Mouse (Mus musculus): Measurements from ENCODE around the gene Trpc7. TPM values are rescaled to one million over a fixed set of nuclear protein-coding genes. Genes with fewer than 3 reads are reported as not detected.
A peak's percentile ranks its signal among the peaks of the same experiment; 100 is the strongest.

The Trpc7 gene
- 3.1 and 4.9 TPM in 2 replicates for polyA plus RNA-seq (2014; fragmentation: Nextera tagmentation; extraction: Ambion mirVana)

DNA sequence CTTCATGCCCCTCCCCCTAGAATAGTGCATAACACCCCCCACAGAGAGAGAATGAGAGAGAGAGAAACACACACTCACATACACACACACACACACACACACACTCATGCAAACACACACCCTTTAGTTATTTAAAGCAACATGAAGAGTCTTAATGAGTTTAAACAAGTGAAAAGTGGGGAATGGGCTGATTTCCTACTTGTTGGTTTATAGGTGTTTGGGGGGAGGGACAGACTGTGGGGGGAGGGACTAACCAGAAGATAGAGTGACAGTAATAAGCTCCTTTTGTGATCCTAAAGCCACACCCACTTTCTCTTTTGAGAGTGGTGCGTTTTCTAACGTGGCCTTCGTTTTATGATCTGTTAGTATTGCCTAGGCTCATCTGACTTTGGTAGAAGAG is at the start of gene Trpc7:
Gene Trpc7 (minus strand): TSS at position 101 of the 400 bp plus-strand sequence.
- H3K27me3 ChIP-seq (ENCODE audit: control insufficient read depth, insufficient read depth, low read length) = no peaks in the 10 kb centered on the region
- no peaks in the 10 kb centered on the region for H3K4me1 ChIP-seq (ENCODE audit: control insufficient read depth, insufficient read depth, low read length)
- peak within 1 kb of the TSS; percentile 28; the same call in 1 of the 2 replicates for H3K9ac ChIP-seq (replicated peaks; ENCODE audit: low read depth, low read length)
- peak within 1 kb of the TSS; percentile 29 for H3K4me3 ChIP-seq (ENCODE audit: low read depth, low read length)
- peak within 1 kb of the TSS; percentile 46 for H3K4me2 ChIP-seq (ENCODE audit: low read depth, low read length)
- H3K27ac ChIP-seq (ENCODE audit: low read depth, low read length) = no peak within 1 kb of the TSS
- WGBS = 54% methylated on average over 3 of the region's 3 CpGs
- H3K9me3 ChIP-seq (ENCODE audit: control insufficient read depth, low read length) = no peaks in the 10 kb centered on the region
- H3K36me3 ChIP-seq (ENCODE audit: control insufficient read depth, insufficient read depth, low read length) = no peaks in the 10 kb centered on the region
- no peak for ATAC-seq (ENCODE audit: low read depth)

DNA sequence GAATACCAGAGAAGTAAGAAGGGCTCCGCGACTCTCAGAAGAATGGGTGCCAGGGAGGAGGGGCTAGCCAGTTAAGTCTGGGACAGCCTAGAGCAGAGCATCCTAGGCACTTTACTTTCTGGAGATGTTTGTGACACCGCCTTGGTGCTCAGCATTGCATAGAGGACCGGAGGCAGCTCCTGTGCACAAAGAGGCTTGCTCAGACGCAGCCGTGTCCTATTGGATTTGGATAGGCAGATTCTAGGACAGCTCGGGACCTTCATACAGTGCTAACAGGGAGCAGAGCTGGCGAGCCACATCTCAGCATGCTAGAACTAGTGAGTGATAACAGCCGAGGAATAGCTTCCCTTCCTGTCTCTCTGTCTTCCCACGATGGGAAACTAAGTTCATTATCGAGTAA is 43.5 kb upstream of the Trpc7 start:
- 87% methylated on average over 11 of the region's 11 CpGs for WGBS
- no peak for ATAC-seq (ENCODE audit: low read depth)
- no peak overlapping the region for H3K9ac ChIP-seq (replicated peaks; ENCODE audit: low read depth, low read length)

DNA sequence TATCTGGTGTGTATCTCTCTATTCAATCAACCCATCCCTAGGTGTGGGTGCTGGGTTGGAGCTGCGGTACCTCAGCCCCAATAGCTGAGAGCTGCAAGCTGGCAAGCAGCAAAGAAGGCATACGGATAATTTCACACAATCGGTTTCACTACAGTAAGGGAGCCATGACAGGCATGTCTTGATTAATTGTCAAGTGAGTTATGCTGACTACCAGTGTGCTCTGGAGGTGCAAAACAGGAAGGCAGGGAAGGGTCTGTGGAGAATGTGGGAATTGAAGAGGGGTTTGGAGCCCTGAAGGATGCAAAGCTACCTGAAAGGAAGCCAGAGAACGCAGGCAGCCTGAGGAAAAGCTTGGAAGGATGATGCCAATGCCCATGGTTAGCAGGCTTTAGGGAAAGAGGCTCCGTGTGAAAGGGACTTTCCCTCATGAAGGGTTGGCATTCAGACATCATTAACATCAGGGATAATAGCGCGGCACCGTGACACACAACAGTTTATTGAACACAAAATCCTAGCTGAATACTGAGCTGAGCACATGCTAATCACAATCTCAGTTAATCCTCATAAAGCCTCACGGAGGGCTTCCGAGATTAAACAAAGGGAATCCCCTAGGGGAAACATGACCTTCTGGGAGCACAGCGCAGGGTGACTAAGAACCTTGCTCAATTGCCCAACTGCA is 38.2 kb upstream of the Trpc7 start:
- ATAC-seq (ENCODE audit: low read depth) = no peak
- WGBS = 56% methylated on average over 11 of the region's 11 CpGs
- no peaks in the 10 kb centered on the region for H3K36me3 ChIP-seq (ENCODE audit: control insufficient read depth, insufficient read depth, low read length)

More for the DNA sequence above, 43.5 kb upstream of the Trpc7 start:
- Histone ChIP-seq H3K4me1 (ENCODE audit: control insufficient read depth, insufficient read depth, low read length) (no peaks in the 10 kb centered on the region), H3K4me2 (ENCODE audit: low read depth, low read length) (no peak overlapping the region), H3K36me3 (ENCODE audit: control insufficient read depth, insufficient read depth, low read length) (no peaks in the 10 kb centered on the region), H3K9me3 (ENCODE audit: control insufficient read depth, low read length) (no peaks in the 10 kb centered on the region), H3K27ac (ENCODE audit: low read depth, low read length) (no peak overlapping the region), H3K4me3 (ENCODE audit: low read depth, low read length) (no peak overlapping the region), H3K27me3 (ENCODE audit: control insufficient read depth, insufficient read depth, low read length) (no peaks in the 10 kb centered on the region)

DNA sequence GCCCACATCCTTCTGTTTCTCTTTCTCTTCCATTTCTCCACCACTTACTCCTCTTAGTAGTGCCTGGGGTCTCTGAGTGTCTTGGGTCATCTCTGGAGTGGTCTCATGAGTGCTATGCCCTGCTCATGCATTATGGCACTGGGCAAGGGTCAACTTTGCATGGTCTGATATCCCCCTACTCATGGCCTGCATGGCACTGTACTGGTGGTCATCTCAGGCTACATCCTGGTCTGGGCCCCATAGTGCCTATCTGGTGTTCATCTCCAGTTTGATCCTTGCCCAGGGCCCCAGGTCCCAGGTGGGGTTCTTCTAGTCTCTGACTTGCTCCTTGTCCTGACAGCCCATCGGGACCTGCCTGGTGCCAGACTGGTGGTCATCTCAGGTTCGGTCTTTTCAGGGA is 34.6 kb upstream of the Trpc7 start:
- H3K27ac ChIP-seq (ENCODE audit: low read depth, low read length) = no peak overlapping the region
- H3K27me3 ChIP-seq (ENCODE audit: control insufficient read depth, insufficient read depth, low read length) = no peaks in the 10 kb centered on the region
- WGBS = 98% methylated on average over 2 of the region's 2 CpGs
- H3K4me3 ChIP-seq (ENCODE audit: low read depth, low read length) = no peak overlapping the region
- no peaks in the 10 kb centered on the region for H3K4me1 ChIP-seq (ENCODE audit: control insufficient read depth, insufficient read depth, low read length)
- H3K36me3 ChIP-seq (ENCODE audit: control insufficient read depth, insufficient read depth, low read length) = no peaks in the 10 kb centered on the region
- no peak for ATAC-seq (ENCODE audit: low read depth)
- no peak overlapping the region for H3K9ac ChIP-seq (replicated peaks; ENCODE audit: low read depth, low read length)
- no peaks in the 10 kb centered on the region for H3K9me3 ChIP-seq (ENCODE audit: control insufficient read depth, low read length)
- no peak overlapping the region for H3K4me2 ChIP-seq (ENCODE audit: low read depth, low read length)

More for the DNA sequence above, 38.2 kb upstream of the Trpc7 start:
- Histone ChIP-seq H3K9ac (replicated peaks; ENCODE audit: low read depth, low read length) (no peak overlapping the region), H3K27ac (ENCODE audit: low read depth, low read length) (no peak overlapping the region), H3K4me3 (ENCODE audit: low read depth, low read length) (no peak overlapping the region), H3K4me2 (ENCODE audit: low read depth, low read length) (no peak overlapping the region), H3K9me3 (ENCODE audit: control insufficient read depth, low read length) (no peaks in the 10 kb centered on the region), H3K4me1 (ENCODE audit: control insufficient read depth, insufficient read depth, low read length) (no peaks in the 10 kb centered on the region), H3K27me3 (ENCODE audit: control insufficient read depth, insufficient read depth, low read length) (no peaks in the 10 kb centered on the region)

DNA sequence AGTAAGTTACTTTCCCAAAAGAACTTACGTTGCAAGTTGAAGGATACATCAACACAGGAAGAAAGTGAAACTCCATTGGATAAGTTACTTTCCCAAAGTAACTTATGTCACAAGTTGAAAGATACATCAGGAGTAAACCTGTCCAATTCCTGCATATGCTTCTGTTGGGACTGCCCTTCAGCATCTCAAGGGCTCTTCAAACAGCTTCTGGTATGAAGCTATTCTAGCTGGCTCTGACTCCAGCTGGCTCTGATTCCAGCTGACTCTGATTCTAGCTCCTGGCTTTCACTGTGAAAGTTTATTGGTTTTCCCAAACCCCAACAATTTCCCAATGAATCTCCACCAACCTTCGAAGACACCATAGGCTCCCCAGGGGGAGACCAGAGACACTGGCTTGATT is 27.2 kb upstream of the Trpc7 start:
- Histone ChIP-seq H3K9ac (replicated peaks; ENCODE audit: low read depth, low read length) (no peak overlapping the region), H3K4me3 (ENCODE audit: low read depth, low read length) (no peak overlapping the region), H3K4me1 (ENCODE audit: control insufficient read depth, insufficient read depth, low read length) (no peaks in the 10 kb centered on the region), H3K36me3 (ENCODE audit: control insufficient read depth, insufficient read depth, low read length) (no peaks in the 10 kb centered on the region), H3K9me3 (ENCODE audit: control insufficient read depth, low read length) (no peaks in the 10 kb centered on the region), H3K27ac (ENCODE audit: low read depth, low read length) (no peak overlapping the region), H3K4me2 (ENCODE audit: low read depth, low read length) (no peak overlapping the region), H3K27me3 (ENCODE audit: control insufficient read depth, insufficient read depth, low read length) (no peaks in the 10 kb centered on the region)
- ATAC-seq (ENCODE audit: low read depth) = no peak
- 81% methylated on average over 2 of the region's 2 CpGs for WGBS

DNA sequence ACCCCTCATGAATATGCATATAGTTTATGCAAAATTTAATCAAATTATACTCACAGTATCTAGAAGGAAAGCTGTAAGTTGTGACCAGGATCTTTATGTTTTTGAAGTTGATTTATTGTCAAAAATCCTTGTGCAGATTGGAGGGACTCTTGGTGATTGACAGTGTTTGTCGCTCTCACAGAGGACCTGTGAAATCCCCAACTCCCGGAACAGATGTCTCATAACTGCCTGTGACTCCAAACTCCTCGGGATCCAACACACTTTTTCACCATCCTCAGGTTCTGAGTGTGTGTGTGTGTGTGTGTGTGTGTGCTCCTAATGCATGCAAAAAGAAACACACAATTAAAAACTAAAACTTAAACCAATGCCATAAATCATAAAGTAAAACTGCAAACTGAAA is 25.5 kb upstream of the Trpc7 start:
- 68% methylated on average over 3 of the region's 3 CpGs for WGBS
- no peaks in the 10 kb centered on the region for H3K36me3 ChIP-seq (ENCODE audit: control insufficient read depth, insufficient read depth, low read length)

DNA sequence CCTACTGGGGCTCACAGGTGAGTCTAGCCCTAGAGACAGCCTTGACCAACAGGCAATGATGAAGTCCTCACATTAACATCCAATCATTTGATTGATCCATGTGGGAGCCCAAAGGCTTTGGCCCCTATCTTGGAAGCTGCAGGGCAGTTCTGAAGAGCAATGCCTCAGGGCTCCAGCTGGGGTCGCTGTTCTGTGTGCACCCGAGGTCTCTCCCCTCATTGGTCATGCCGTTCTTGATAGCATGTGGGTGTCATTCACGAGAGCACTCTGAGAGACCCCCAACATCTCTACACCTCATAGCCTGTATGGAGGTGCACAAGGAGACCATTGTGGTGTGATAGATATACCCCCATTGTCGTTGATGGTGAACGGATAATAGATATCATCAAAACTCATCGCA is 18.9 kb upstream of the Trpc7 start:
- WGBS = 74% methylated on average over 7 of the region's 7 CpGs
- Histone ChIP-seq H3K4me2 (ENCODE audit: low read depth, low read length) (no peak overlapping the region), H3K9ac (replicated peaks; ENCODE audit: low read depth, low read length) (no peak overlapping the region), H3K4me3 (ENCODE audit: low read depth, low read length) (no peak overlapping the region), H3K9me3 (ENCODE audit: control insufficient read depth, low read length) (no peaks in the 10 kb centered on the region), H3K4me1 (ENCODE audit: control insufficient read depth, insufficient read depth, low read length) (no peaks in the 10 kb centered on the region), H3K27me3 (ENCODE audit: control insufficient read depth, insufficient read depth, low read length) (no peaks in the 10 kb centered on the region), H3K36me3 (ENCODE audit: control insufficient read depth, insufficient read depth, low read length) (no peaks in the 10 kb centered on the region), H3K27ac (ENCODE audit: low read depth, low read length) (no peak overlapping the region)
- ATAC-seq (ENCODE audit: low read depth) = no peak

More for the DNA sequence above, 25.5 kb upstream of the Trpc7 start:
- Histone ChIP-seq H3K27me3 (ENCODE audit: control insufficient read depth, insufficient read depth, low read length) (no peaks in the 10 kb centered on the region), H3K4me2 (ENCODE audit: low read depth, low read length) (no peak overlapping the region), H3K9me3 (ENCODE audit: control insufficient read depth, low read length) (no peaks in the 10 kb centered on the region), H3K9ac (replicated peaks; ENCODE audit: low read depth, low read length) (no peak overlapping the region), H3K4me1 (ENCODE audit: control insufficient read depth, insufficient read depth, low read length) (no peaks in the 10 kb centered on the region), H3K27ac (ENCODE audit: low read depth, low read length) (no peak overlapping the region), H3K4me3 (ENCODE audit: low read depth, low read length) (no peak overlapping the region)
- no peak for ATAC-seq (ENCODE audit: low read depth)

DNA sequence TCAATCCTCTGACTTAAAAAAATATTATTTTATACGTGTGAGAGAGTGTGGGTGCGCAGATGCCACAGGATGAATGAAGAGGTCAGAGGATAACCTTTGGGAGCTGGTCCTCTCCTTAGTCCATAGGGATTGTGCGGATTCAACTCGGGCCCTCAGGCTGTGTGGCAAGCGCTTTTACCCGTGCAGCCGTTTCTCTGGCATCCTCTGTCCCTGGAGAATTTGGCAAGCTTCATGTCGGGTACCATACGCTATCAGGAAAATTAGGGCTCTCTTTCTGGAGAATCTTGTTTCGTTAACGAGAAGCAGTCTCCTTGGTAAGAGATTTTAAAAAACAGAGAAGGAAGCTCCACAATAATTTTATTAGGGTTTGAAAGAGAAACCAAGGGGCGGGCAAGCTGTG is 15.3 kb upstream of the Trpc7 start:
- H3K27ac ChIP-seq (ENCODE audit: low read depth, low read length) = no peak overlapping the region
- no peak overlapping the region for H3K4me2 ChIP-seq (ENCODE audit: low read depth, low read length)
- H3K4me1 ChIP-seq (ENCODE audit: control insufficient read depth, insufficient read depth, low read length) = no peaks in the 10 kb centered on the region
- WGBS = 69% methylated on average over 12 of the region's 12 CpGs
- ATAC-seq (ENCODE audit: low read depth) = no peak
- H3K4me3 ChIP-seq (ENCODE audit: low read depth, low read length) = no peak overlapping the region
- H3K9me3 ChIP-seq (ENCODE audit: control insufficient read depth, low read length) = no peaks in the 10 kb centered on the region
- no peaks in the 10 kb centered on the region for H3K27me3 ChIP-seq (ENCODE audit: control insufficient read depth, insufficient read depth, low read length)
- no peak overlapping the region for H3K9ac ChIP-seq (replicated peaks; ENCODE audit: low read depth, low read length)
- no peaks in the 10 kb centered on the region for H3K36me3 ChIP-seq (ENCODE audit: control insufficient read depth, insufficient read depth, low read length)

DNA sequence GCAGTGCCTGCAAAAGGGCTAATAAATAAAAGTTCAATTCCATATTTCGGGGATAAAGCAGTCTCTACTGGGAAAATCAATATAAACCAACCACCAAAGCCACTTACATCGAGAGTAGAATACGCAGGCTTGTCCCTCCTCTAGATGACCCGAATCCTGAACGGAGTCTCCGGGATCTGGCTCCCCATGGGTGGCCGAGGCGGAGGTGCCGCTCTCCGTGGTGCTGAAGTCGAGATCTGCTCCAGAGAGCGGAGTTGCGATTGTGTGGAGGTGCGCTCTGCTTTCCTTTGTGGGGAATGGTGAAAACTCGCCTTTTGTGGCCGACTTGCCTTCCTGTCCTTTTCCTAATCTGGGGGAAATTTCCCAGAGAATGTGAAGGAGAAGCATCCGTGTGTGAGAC is 407 bp downstream of the Trpc7 start:
- Histone ChIP-seq H3K4me3 (ENCODE audit: low read depth, low read length) (peak overlapping the region; percentile 29), H3K27ac (ENCODE audit: low read depth, low read length) (no peak overlapping the region), H3K4me2 (ENCODE audit: low read depth, low read length) (peak overlapping the region; percentile 46), H3K4me1 (ENCODE audit: control insufficient read depth, insufficient read depth, low read length) (no peaks in the 10 kb centered on the region), H3K27me3 (ENCODE audit: control insufficient read depth, insufficient read depth, low read length) (no peaks in the 10 kb centered on the region), H3K36me3 (ENCODE audit: control insufficient read depth, insufficient read depth, low read length) (no peaks in the 10 kb centered on the region), H3K9me3 (ENCODE audit: control insufficient read depth, low read length) (no peaks in the 10 kb centered on the region), H3K9ac (replicated peaks; ENCODE audit: low read depth, low read length) (peak overlapping the region; percentile 28; the same call in 1 of the 2 replicates)
- ATAC-seq (ENCODE audit: low read depth) = no peak
- WGBS = 3% methylated on average over 17 of the region's 17 CpGs
